Mouse (Mus musculus) embryonic facial prominence, embryonic 14.5 days (tissue): ENCODE results near the gene Medag. TPM values are rescaled to one million over a fixed set of nuclear protein-coding genes. Genes with fewer than 3 reads are reported as not detected.

ENCODE experiments used
- ATAC-seq: fragments of 200-750 bp; cut with Nextera tagmentation; 2 replicates; pipeline ENCODE4 v1.8.0; 2017; ENCODE audit warnings: low read depth, moderate number of reproducible peaks, moderate TSS enrichment
- DNase-seq: peaks from one replicate; pipeline ENCODE4 v3.0.0-alpha.2; 2015; ENCODE audit warnings: low spot score
- H3K27ac ChIP-seq: fragments of 300-500 bp; sonication (generic); replicated peaks from 2 replicates; pipeline ENCODE4 v1.5.1; 2014; ENCODE audit warnings: low read depth, mild to moderate bottlenecking, low read length, moderate library complexity
- H3K27me3 ChIP-seq: fragments of 300-500 bp; sonication (generic); replicated peaks from 2 replicates; pipeline ENCODE4 v1.6.1; 2014; ENCODE audit warnings: low read length; ENCODE audit not compliant: control insufficient read depth, insufficient read depth
- H3K36me3 ChIP-seq: fragments of 300-500 bp; sonication (generic); 2 replicates; pipeline ENCODE4 v1.6.1; 2014; ENCODE audit warnings: low read length, mixed read lengths; ENCODE audit not compliant: control insufficient read depth, insufficient read depth
- H3K4me1 ChIP-seq: fragments of 300-500 bp; sonication (generic); 2 replicates; pipeline ENCODE4 v1.6.1; 2014; ENCODE audit warnings: antibody characterized with exemption, low read length; ENCODE audit not compliant: control insufficient read depth, insufficient read depth
- H3K4me2 ChIP-seq: fragments of 300-500 bp; sonication (generic); 2 replicates; pipeline ENCODE4 v1.6.1; 2014; ENCODE audit warnings: low read depth, mild to moderate bottlenecking, low read length, moderate library complexity, mixed read lengths
- H3K4me3 ChIP-seq: fragments of 300-500 bp; sonication (generic); 2 replicates; pipeline ENCODE4 v1.5.1; 2014; ENCODE audit warnings: low read depth, mild to moderate bottlenecking, low read length
- H3K9ac ChIP-seq: fragments of 300-500 bp; sonication (generic); 2 replicates; pipeline ENCODE4 v1.6.1; 2014; ENCODE audit warnings: low read depth, mild to moderate bottlenecking, low read length, moderate library complexity, mixed read lengths
- H3K9me3 ChIP-seq: fragments of 300-500 bp; sonication (generic); 2 replicates; pipeline ENCODE4 v1.6.1; 2016; ENCODE audit warnings: low read length; ENCODE audit not compliant: control insufficient read depth
- WGBS: fragments of 180-500 bp; shearing (Covaris S2); extraction: QIAGEN DNeasy Blood & Tissue Kit; methylation state at CpG from one replicate; pipeline ENCODE4 v1.1.7; 2014; 5-methylcytosine and 5-hydroxymethylcytosine counted together
- polyA plus RNA-seq: library from polyadenylated mRNA; unstranded; fragments of >200 nt; fragmentation: Nextera tagmentation; extraction: Ambion mirVana; gene quantifications from 2 replicates; pipeline ENCODE4 v1.2.1, GENCODE M21; 2014

The Medag gene
- polyA plus RNA-seq, 1 experiment from 2014 or later = 3.1 TPM

GRCm38 (mm10) chr5:149379131-149379784, 32.3 kb upstream of the Medag start:
- Histone ChIP-seq H3K9ac (no peak overlapping the region), H3K9me3 (no peaks in the 10 kb centered on the region), H3K4me1 (peaks cover 53% of the 10 kb centered on the region), H3K4me3 (no peak overlapping the region), H3K27ac (no peak overlapping the region; the same call in 1 of the 2 replicates), H3K36me3 (no peaks in the 10 kb centered on the region), H3K4me2 (no peak overlapping the region), H3K27me3 (no peaks in the 10 kb centered on the region)
- no peak for DNase-seq
- ATAC-seq = no peak
- 69% methylated on average over 16 of the region's 16 CpGs for WGBS

- peaks cover 53% of the 10 kb centered on the region for H3K4me1 ChIP-seq
- WGBS = 89% methylated on average over 8 of the region's 8 CpGs
Observed at GRCm38 (mm10) chr5:149379861-149380260, 31.7 kb upstream of the Medag start.

GRCm38 (mm10) chr5:149380388-149380916, 31.1 kb upstream of the Medag start:
- Histone ChIP-seq H3K27me3 (no peaks in the 10 kb centered on the region), H3K27ac (no peak overlapping the region), H3K4me3 (no peak overlapping the region), H3K9me3 (no peaks in the 10 kb centered on the region), H3K36me3 (no peaks in the 10 kb centered on the region), H3K4me1 (peaks cover 51% of the 10 kb centered on the region), H3K9ac (no peak overlapping the region), H3K4me2 (no peak overlapping the region)
- DNase-seq (peak; percentile 62), ATAC-seq (no peak)
- WGBS = 39% methylated on average over 8 of the region's 8 CpGs

More at GRCm38 (mm10) chr5:149379861-149380260, 31.7 kb upstream of the Medag start:
- DNase-seq (no peak), ATAC-seq (no peak)
- Histone ChIP-seq H3K4me2 (no peak overlapping the region), H3K27me3 (no peaks in the 10 kb centered on the region), H3K4me3 (no peak overlapping the region), H3K36me3 (no peaks in the 10 kb centered on the region), H3K9me3 (no peaks in the 10 kb centered on the region), H3K27ac (0 out of 2 replicates have a peak overlapping the region, but pooled peaks have one; percentile 35), H3K9ac (no peak overlapping the region)

GRCm38 (mm10) chr5:149381948-149382347, 29.6 kb upstream of the Medag start:
- ATAC-seq = 0 out of 2 replicates have a peak, but pooled peaks have one; percentile 20
- peaks cover 46% of the 10 kb centered on the region for H3K4me1 ChIP-seq
- no peaks in the 10 kb centered on the region for H3K36me3 ChIP-seq

GRCm38 (mm10) chr5:149382601-149383000, 28.9 kb upstream of the Medag start:
- Histone ChIP-seq H3K4me2 (no peak overlapping the region), H3K27ac (0 out of 2 replicates have a peak overlapping the region, but pooled peaks have one; percentile 35), H3K4me3 (no peak overlapping the region), H3K9ac (no peak overlapping the region), H3K27me3 (no peaks in the 10 kb centered on the region), H3K4me1 (peaks cover 43% of the 10 kb centered on the region), H3K9me3 (no peaks in the 10 kb centered on the region), H3K36me3 (no peaks in the 10 kb centered on the region)
- 43% methylated on average over 5 of the region's 5 CpGs for WGBS
- ATAC-seq (no peak), DNase-seq (no peak)

More at GRCm38 (mm10) chr5:149381948-149382347, 29.6 kb upstream of the Medag start:
- Histone ChIP-seq H3K27ac (0 out of 2 replicates have a peak overlapping the region, but pooled peaks have one; percentile 35), H3K9me3 (no peaks in the 10 kb centered on the region), H3K4me2 (no peak overlapping the region), H3K27me3 (no peaks in the 10 kb centered on the region), H3K9ac (no peak overlapping the region), H3K4me3 (no peak overlapping the region)
- 41% methylated on average over 4 of the region's 4 CpGs for WGBS
- DNase-seq = peak; percentile 75

GRCm38 (mm10) chr5:149385228-149385961, 26.2 kb upstream of the Medag start:
- ATAC-seq (no peak), DNase-seq (no peak)
- WGBS = 64% methylated on average over 7 of the region's 7 CpGs
- no peak overlapping the region for H3K27ac ChIP-seq
- no peak overlapping the region for H3K4me3 ChIP-seq
- H3K27me3 ChIP-seq = no peaks in the 10 kb centered on the region
- no peak overlapping the region for H3K9ac ChIP-seq
- H3K4me2 ChIP-seq = no peak overlapping the region
- H3K9me3 ChIP-seq = no peaks in the 10 kb centered on the region
- no peaks in the 10 kb centered on the region for H3K36me3 ChIP-seq
- H3K4me1 ChIP-seq = peaks cover 41% of the 10 kb centered on the region

- no peaks in the 10 kb centered on the region for H3K36me3 ChIP-seq
- ATAC-seq = no peak
- no peak overlapping the region for H3K4me2 ChIP-seq
- H3K27me3 ChIP-seq = no peaks in the 10 kb centered on the region
- DNase-seq = no peak
- H3K4me1 ChIP-seq = peaks cover 33% of the 10 kb centered on the region
- no peaks in the 10 kb centered on the region for H3K9me3 ChIP-seq
- 78% methylated on average over 5 of the region's 5 CpGs for WGBS
- no peak overlapping the region for H3K27ac ChIP-seq
- H3K9ac ChIP-seq = no peak overlapping the region
- no peak overlapping the region for H3K4me3 ChIP-seq
Observed at GRCm38 (mm10) chr5:149386294-149386850, 25.2 kb upstream of the Medag start.

- DNase-seq (no peak), ATAC-seq (no peak)
- H3K9me3 ChIP-seq = no peaks in the 10 kb centered on the region
- H3K36me3 ChIP-seq = no peaks in the 10 kb centered on the region
- H3K27me3 ChIP-seq = no peaks in the 10 kb centered on the region
- no peak overlapping the region for H3K4me3 ChIP-seq
- WGBS = 84% methylated on average over 5 of the region's 5 CpGs
- no peak overlapping the region for H3K27ac ChIP-seq
- no peak overlapping the region for H3K9ac ChIP-seq
- H3K4me1 ChIP-seq = peaks cover 20% of the 10 kb centered on the region
- no peak overlapping the region for H3K4me2 ChIP-seq
Observed at GRCm38 (mm10) chr5:149388947-149389346, 22.6 kb upstream of the Medag start.
